Mouse (Mus musculus): Measurements from ENCODE around the gene Ism1. TPM values are rescaled to one million over a fixed set of nuclear protein-coding genes. Genes with fewer than 3 reads are reported as not detected.

Gene Ism1
- polyA plus RNA-seq, 1 experiment, result not detected

DNA sequence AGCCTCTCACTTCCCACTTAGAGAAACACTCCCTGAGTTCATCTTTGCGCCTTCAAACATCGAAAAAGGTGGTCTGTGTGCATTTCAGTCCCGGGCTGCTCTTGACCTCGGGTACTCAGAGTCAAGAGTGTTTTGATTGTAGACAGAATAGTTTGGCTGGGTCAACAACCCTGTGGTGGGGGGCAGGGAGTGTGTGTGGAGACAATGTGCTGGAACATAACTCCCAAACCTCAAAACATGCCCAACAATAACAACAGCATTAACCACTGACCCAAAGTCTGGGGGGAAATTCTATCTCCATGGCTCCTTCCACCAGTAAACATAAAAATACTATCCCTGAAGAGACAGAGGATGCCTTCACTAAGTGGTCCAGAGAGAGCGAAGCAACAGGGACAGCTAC lies 51.4 kb downstream of the Ism1 start:
- no peak overlapping the region for H3K27ac ChIP-seq (ENCODE audit: insufficient read depth, low read depth, low read length)
- TF ChIP-seq POLR2A (IDR thresholded peaks at IDR 0.05; ENCODE audit: borderline replicate concordance, low read depth, low read length) (no peak), CTCF (IDR thresholded peaks at IDR 0.05; ENCODE audit: low read depth, low read length) (no peak)
- peaks cover 4% of the 10 kb centered on the region; the same call in 1 of the 2 replicates for H3K4me1 ChIP-seq (ENCODE audit: control insufficient read depth, insufficient read depth, low read length)
- no peak overlapping the region for H3K4me3 ChIP-seq (ENCODE audit: insufficient read depth, low read length)

DNA sequence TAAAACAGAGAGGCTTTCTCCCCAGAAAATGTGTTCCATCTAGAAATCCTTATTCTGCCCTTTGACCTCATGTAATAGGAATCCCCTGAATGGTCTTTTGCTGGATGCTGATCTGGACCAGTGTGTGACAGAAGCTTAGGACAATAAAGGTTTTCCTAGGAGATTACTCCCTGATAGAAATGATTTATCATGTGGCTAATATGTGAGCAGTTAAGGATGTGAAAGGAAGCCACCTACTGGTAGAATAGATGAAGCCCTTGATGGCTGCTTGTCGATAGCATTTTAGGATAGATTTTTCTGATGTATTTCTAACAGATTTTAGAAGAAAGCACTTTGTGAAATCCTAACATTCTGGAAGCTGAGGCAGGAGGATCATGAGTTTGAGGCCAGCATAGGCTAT lies 64.4 kb downstream of the Ism1 start:
- H3K4me1 ChIP-seq (ENCODE audit: control insufficient read depth, insufficient read depth, low read length), result no peaks in the 10 kb centered on the region
- TF ChIP-seq CTCF (IDR thresholded peaks at IDR 0.05; ENCODE audit: low read depth, low read length), result no peak
- TF ChIP-seq POLR2A (IDR thresholded peaks at IDR 0.05; ENCODE audit: borderline replicate concordance, low read depth, low read length), result no peak

DNA sequence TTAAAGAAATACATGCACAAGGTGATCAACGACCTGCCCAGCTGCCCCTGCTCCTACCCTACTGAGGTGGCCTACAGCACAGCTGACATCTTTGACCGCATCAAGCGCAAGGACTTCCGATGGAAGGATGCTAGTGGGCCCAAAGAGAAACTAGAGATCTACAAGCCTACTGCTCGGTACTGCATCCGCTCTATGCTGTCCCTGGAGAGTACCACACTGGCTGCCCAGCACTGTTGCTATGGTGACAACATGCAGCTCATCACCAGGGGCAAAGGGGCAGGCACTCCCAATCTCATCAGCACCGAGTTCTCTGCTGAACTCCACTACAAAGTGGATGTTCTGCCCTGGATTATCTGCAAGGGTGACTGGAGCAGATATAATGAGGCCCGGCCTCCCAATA lies 79.0 kb downstream of the Ism1 start:
- TF ChIP-seq CTCF (IDR thresholded peaks at IDR 0.05; ENCODE audit: low read depth, low read length) (no peak), POLR2A (IDR thresholded peaks at IDR 0.05; ENCODE audit: borderline replicate concordance, low read depth, low read length) (no peak)
- Histone ChIP-seq H3K4me3 (ENCODE audit: insufficient read depth, low read length) (no peak overlapping the region), H3K27ac (ENCODE audit: insufficient read depth, low read depth, low read length) (no peak overlapping the region), H3K4me1 (ENCODE audit: control insufficient read depth, insufficient read depth, low read length) (no peaks in the 10 kb centered on the region)

More for the DNA sequence above, 64.4 kb downstream of the Ism1 start:
- Histone ChIP-seq H3K4me3 (ENCODE audit: insufficient read depth, low read length) (no peak overlapping the region), H3K27ac (ENCODE audit: insufficient read depth, low read depth, low read length) (no peak overlapping the region)

DNA sequence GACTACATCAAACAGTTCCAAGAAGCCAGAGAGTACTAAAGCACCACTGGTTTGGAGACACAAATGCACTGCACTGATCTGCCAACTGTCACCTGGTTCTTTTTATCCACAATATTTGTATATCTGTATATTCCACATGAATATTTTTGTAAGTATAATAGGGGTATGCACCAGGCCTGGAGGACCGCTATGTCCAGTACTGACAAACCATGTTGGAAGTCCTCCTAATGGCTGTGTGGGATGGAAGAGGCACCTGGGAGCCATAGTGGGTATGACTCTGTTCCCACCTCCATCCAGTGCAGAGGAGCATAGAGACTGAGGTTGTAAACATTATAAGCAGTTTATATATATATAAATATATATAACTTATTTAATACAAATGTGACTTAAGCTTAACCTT lies 79.5 kb downstream of the Ism1 start:
- no peak for TF ChIP-seq POLR2A (IDR thresholded peaks at IDR 0.05; ENCODE audit: borderline replicate concordance, low read depth, low read length)
- no peak for TF ChIP-seq CTCF (IDR thresholded peaks at IDR 0.05; ENCODE audit: low read depth, low read length)
- no peak overlapping the region for H3K4me3 ChIP-seq (ENCODE audit: insufficient read depth, low read length)
- H3K27ac ChIP-seq (ENCODE audit: insufficient read depth, low read depth, low read length), result no peak overlapping the region
- no peaks in the 10 kb centered on the region for H3K4me1 ChIP-seq (ENCODE audit: control insufficient read depth, insufficient read depth, low read length)

- no peak for TF ChIP-seq CTCF (IDR thresholded peaks at IDR 0.05; ENCODE audit: low read depth, low read length)
- no peak for TF ChIP-seq POLR2A (IDR thresholded peaks at IDR 0.05; ENCODE audit: borderline replicate concordance, low read depth, low read length)
- no peak overlapping the region for H3K4me3 ChIP-seq (ENCODE audit: insufficient read depth, low read length)
- H3K4me1 ChIP-seq (ENCODE audit: control insufficient read depth, insufficient read depth, low read length), result peaks cover 6% of the 10 kb centered on the region
- H3K27ac ChIP-seq (ENCODE audit: insufficient read depth, low read depth, low read length), result no peak overlapping the region
Measured at GRCm38 (mm10) chr2:139764355-139764754, 86.4 kb downstream of the Ism1 start.

DNA sequence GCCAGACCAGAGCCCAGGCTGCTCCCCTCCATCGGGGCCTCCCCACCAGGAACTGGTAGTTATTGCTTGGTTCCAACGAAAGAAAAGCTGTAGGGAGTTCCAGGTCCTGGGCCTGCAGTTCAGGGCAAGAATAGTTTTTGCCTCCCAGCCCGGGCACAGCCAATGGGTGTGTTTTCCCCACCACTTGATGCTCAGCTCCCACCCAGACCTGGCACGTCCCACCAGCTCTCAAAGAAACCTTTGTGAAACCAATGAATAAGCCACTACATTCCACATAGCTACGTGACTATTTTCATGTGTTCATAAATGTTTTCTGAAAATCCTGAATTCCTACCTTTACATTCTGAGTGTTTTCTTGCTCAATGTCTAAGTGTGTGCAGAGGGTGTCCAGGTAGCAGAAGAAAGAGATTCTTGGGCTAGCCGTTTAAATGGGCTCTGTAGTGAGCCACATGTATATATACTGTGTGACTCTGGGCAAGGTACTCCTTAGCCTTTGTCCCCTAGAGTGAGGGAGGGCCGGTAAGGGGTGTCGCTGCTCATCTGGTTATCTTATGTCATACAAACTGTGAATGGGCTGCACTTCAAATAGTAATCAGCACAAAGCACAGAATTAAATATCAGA lies 97.1 kb downstream of the Ism1 start:
- no peak overlapping the region for H3K4me3 ChIP-seq (ENCODE audit: insufficient read depth, low read length)
- no peak overlapping the region for H3K27ac ChIP-seq (ENCODE audit: insufficient read depth, low read depth, low read length)
- H3K4me1 ChIP-seq (ENCODE audit: control insufficient read depth, insufficient read depth, low read length), result no peaks in the 10 kb centered on the region
- TF ChIP-seq CTCF (IDR thresholded peaks at IDR 0.05; ENCODE audit: low read depth, low read length) (no peak), POLR2A (IDR thresholded peaks at IDR 0.05; ENCODE audit: borderline replicate concordance, low read depth, low read length) (no peak)

- TF ChIP-seq CTCF (IDR thresholded peaks at IDR 0.05; ENCODE audit: low read depth, low read length) (no peak), POLR2A (IDR thresholded peaks at IDR 0.05; ENCODE audit: borderline replicate concordance, low read depth, low read length) (no peak)
- no peaks in the 10 kb centered on the region for H3K4me1 ChIP-seq (ENCODE audit: control insufficient read depth, insufficient read depth, low read length)
- no peak overlapping the region for H3K4me3 ChIP-seq (ENCODE audit: insufficient read depth, low read length)
- H3K27ac ChIP-seq (ENCODE audit: insufficient read depth, low read depth, low read length), result no peak overlapping the region
Measured at GRCm38 (mm10) chr2:139776644-139777043, 98.7 kb downstream of the Ism1 start.

DNA sequence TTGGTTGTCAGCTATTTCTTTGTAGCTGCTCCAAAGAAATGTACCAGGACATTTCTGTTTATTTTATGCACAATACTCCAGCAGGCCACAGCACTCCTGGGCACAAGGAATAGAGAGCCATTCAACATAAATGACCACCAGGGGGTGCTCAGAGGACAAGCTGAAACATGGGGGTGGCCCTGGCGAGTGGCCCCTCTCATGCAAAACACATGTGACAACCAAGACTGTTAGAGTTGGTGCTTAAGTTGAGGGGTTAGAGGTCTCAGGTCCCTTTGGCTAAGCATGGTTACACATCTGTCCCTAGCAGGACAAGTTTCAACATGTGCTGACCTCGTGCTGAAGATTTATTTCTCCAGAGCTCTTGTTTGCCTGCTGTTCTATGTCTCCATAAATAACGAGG lies 100.3 kb downstream of the Ism1 start:
- no peaks in the 10 kb centered on the region for H3K4me1 ChIP-seq (ENCODE audit: control insufficient read depth, insufficient read depth, low read length)
- no peak overlapping the region for H3K4me3 ChIP-seq (ENCODE audit: insufficient read depth, low read length)
- no peak for TF ChIP-seq POLR2A (IDR thresholded peaks at IDR 0.05; ENCODE audit: borderline replicate concordance, low read depth, low read length)
- TF ChIP-seq CTCF (IDR thresholded peaks at IDR 0.05; ENCODE audit: low read depth, low read length), result peak; percentile 62
- no peak overlapping the region for H3K27ac ChIP-seq (ENCODE audit: insufficient read depth, low read depth, low read length)

- no peaks in the 10 kb centered on the region for H3K4me1 ChIP-seq (ENCODE audit: control insufficient read depth, insufficient read depth, low read length)
- TF ChIP-seq CTCF (IDR thresholded peaks at IDR 0.05; ENCODE audit: low read depth, low read length) (no peak), POLR2A (IDR thresholded peaks at IDR 0.05; ENCODE audit: borderline replicate concordance, low read depth, low read length) (no peak)
- H3K27ac ChIP-seq (ENCODE audit: insufficient read depth, low read depth, low read length), result no peak overlapping the region
- no peak overlapping the region for H3K4me3 ChIP-seq (ENCODE audit: insufficient read depth, low read length)
Measured at GRCm38 (mm10) chr2:139783318-139783850, 105.4 kb downstream of the Ism1 start.

DNA sequence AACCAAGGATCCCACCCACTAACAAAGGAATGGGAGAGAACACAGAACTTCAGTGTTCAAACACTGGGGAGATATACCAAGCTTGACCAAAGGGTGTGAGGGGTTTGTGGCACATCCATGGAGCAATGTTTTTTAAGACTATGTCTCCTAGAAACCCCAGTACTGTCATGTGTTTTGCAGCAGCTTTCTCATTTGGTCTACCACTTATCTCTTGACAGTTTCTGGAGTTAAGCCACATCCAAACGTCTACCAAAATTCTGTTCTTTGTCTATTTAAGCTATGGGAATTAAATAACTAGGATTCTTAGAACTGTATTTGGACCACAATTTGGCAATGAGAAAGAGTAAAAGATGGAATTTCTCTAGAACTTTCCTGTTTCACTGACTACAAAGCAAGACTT lies 106.5 kb downstream of the Ism1 start:
- no peaks in the 10 kb centered on the region for H3K4me1 ChIP-seq (ENCODE audit: control insufficient read depth, insufficient read depth, low read length)
- no peak for TF ChIP-seq POLR2A (IDR thresholded peaks at IDR 0.05; ENCODE audit: borderline replicate concordance, low read depth, low read length)
- TF ChIP-seq CTCF (IDR thresholded peaks at IDR 0.05; ENCODE audit: low read depth, low read length), result no peak
- H3K27ac ChIP-seq (ENCODE audit: insufficient read depth, low read depth, low read length), result no peak overlapping the region
- H3K4me3 ChIP-seq (ENCODE audit: insufficient read depth, low read length), result no peak overlapping the region

Measured in bone marrow macrophage, adult 2 months (primary cell).